Mouse (Mus musculus): ENCODE measurements around the gene Tgm6.

- TF ChIP-seq CTCF (conservative IDR thresholded peaks at IDR 0.05 in 1 of 2, IDR thresholded peaks at IDR 0.05 in 1 of 2; ENCODE audit: low read depth in 2 of 2, low read length in 2 of 2): no peak
- TF ChIP-seq POLR2A (IDR thresholded peaks at IDR 0.05; ENCODE audit: low read depth, low read length): no peak
- no peak for TF ChIP-seq CHD1 (IDR thresholded peaks at IDR 0.05; ENCODE audit: low read depth, low read length)
- no peak for TF ChIP-seq GABPA (IDR thresholded peaks at IDR 0.05; ENCODE audit: insufficient replicate concordance, low read depth, low read length)
- TF ChIP-seq SMC3 (IDR thresholded peaks at IDR 0.05; ENCODE audit: low read depth, low read length): no peak
- TF ChIP-seq MAFK (IDR thresholded peaks at IDR 0.05; ENCODE audit: insufficient replicate concordance, low read length): no peak
- no peak for TF ChIP-seq RCOR1 (conservative IDR thresholded peaks at IDR 0.05; ENCODE audit: low read depth, low read length)
Observed at GRCm38 (mm10) chr2:130194894-130195293, 82.7 kb downstream of the Tgm6 start, which contains the start of gene Tmc2.

All from CH12.LX (cell line).